Mouse (Mus musculus) CH12.LX (cell line): ENCODE measurements around the gene Arf6. TPM values are rescaled to one million over a fixed set of nuclear protein-coding genes. Genes with fewer than 3 reads are reported as not detected.

ENCODE experiments used
- DNase-seq: peaks from one replicate; pipeline ENCODE4 v3.0.0-alpha.2; 2013; ENCODE audit errors: extremely low read depth
- H3K27ac ChIP-seq: 2 replicates; pipeline ENCODE4 v1.5.1; 2012; ENCODE audit warnings: low read depth, mild to moderate bottlenecking, control low read depth, moderate library complexity; ENCODE audit not compliant: insufficient read depth
- H3K27me3 ChIP-seq: replicated peaks from 2 replicates; pipeline ENCODE3; 2012; ENCODE audit warnings: inconsistent platforms
- H3K36me3 ChIP-seq, 2 experiments: replicated peaks in 1 of 2; 2 replicates each; pipeline versions ENCODE3 to v1.6.1; 2012; ENCODE audit warnings: inconsistent platforms in 1 of 2, low read length in 1 of 2, mild to moderate bottlenecking in 1 of 2, mixed read lengths in 1 of 2, moderate library complexity in 1 of 2; ENCODE audit not compliant: control insufficient read depth in 1 of 2, insufficient read depth in 1 of 2
- H3K4me1 ChIP-seq, 2 experiments: 2 replicates each; pipeline ENCODE4 v1.6.1; 2012; ENCODE audit warnings: inconsistent platforms in 1 of 2, moderate library complexity in 1 of 2; ENCODE audit not compliant: insufficient read depth in 2 of 2, control insufficient read depth in 1 of 2
- H3K4me2 ChIP-seq: 2 replicates; pipeline ENCODE4 v1.6.1; 2012; ENCODE audit warnings: low read depth, mild to moderate bottlenecking, control low read depth; ENCODE audit not compliant: poor library complexity, insufficient read depth, severe bottlenecking
- H3K4me3 ChIP-seq, 3 experiments: fragments of 150-350 bp in 1 of 3; sonication (generic) in 1 of 3; replicated peaks in 1 of 3; 2 replicates each; pipeline versions ENCODE3 to v1.5.1; 2011 to 2012; ENCODE audit warnings: low read depth in 2 of 3, low read length in 2 of 3, mild to moderate bottlenecking in 2 of 3, moderate library complexity in 2 of 3, control low read depth in 1 of 3, improper control_type of control experiment in 1 of 3, inconsistent platforms in 1 of 3, mixed read lengths in 1 of 3; ENCODE audit not compliant: poor library complexity in 1 of 3
- H3K79me2 ChIP-seq: replicated peaks from 2 replicates; pipeline ENCODE4 v1.6.1; 2012; ENCODE audit warnings: mild to moderate bottlenecking, moderate library complexity; ENCODE audit not compliant: control insufficient read depth, poor library complexity, insufficient read depth, severe bottlenecking; ENCODE audit errors: extremely low read depth
- H3K9ac ChIP-seq: 2 replicates; pipeline ENCODE4 v1.6.1; 2012; ENCODE audit warnings: low read depth, mild to moderate bottlenecking, control low read depth, moderate library complexity; ENCODE audit not compliant: insufficient read depth
- H3K9me3 ChIP-seq: replicated peaks from 2 replicates; pipeline ENCODE3; 2012; ENCODE audit warnings: low read length, inconsistent platforms, mixed read lengths
- BHLHE40 ChIP-seq: IDR thresholded peaks from 2 replicates; pipeline ENCODE4 v1.6.1; 2011; ENCODE audit warnings: mild to moderate bottlenecking, low read depth, low read length, improper control_type of control experiment
- CTCF ChIP-seq, 2 experiments: IDR thresholded peaks in 1 of 2; conservative IDR thresholded peaks in 1 of 2; 2 replicates each; pipeline ENCODE4 v1.5.1; 2011 to 2012; ENCODE audit warnings: low read depth in 2 of 2, low read length in 2 of 2, improper control_type of control experiment in 1 of 2, inconsistent platforms in 1 of 2, mild to moderate bottlenecking in 1 of 2, moderate library complexity in 1 of 2
- ELF1 ChIP-seq: IDR thresholded peaks from 2 replicates; pipeline ENCODE4 v1.6.1; 2014; ENCODE audit warnings: low read depth, mild to moderate bottlenecking, inconsistent platforms, low read length, improper control_type of control experiment
- ETS1 ChIP-seq: conservative IDR thresholded peaks from 2 replicates; pipeline ENCODE4 v1.6.1; 2012; ENCODE audit warnings: low read depth, mild to moderate bottlenecking, inconsistent platforms, low read length, improper control_type of control experiment, moderate library complexity
- GABPA ChIP-seq: IDR thresholded peaks from 2 replicates; pipeline ENCODE4 v1.6.1; 2012; ENCODE audit warnings: low read depth, low read length, improper control_type of control experiment, inconsistent platforms; ENCODE audit not compliant: insufficient replicate concordance
- HCFC1 ChIP-seq: IDR thresholded peaks from 2 replicates; pipeline ENCODE4 v1.6.1; 2012; ENCODE audit warnings: low read depth, mild to moderate bottlenecking, inconsistent platforms, low read length, improper control_type of control experiment
- JUN ChIP-seq: IDR thresholded peaks from 2 replicates; pipeline ENCODE4 v1.6.1; 2011; ENCODE audit warnings: low read depth, mild to moderate bottlenecking, low read length, improper control_type of control experiment, moderate library complexity; ENCODE audit not compliant: insufficient read depth
- JUND ChIP-seq: conservative IDR thresholded peaks from 2 replicates; pipeline ENCODE4 v1.6.1; 2011; ENCODE audit warnings: low read depth, low read length, improper control_type of control experiment
- KAT2A ChIP-seq: IDR thresholded peaks from 2 replicates; pipeline ENCODE4 v1.6.1; 2012; ENCODE audit warnings: low read length, improper control_type of control experiment, inconsistent platforms; ENCODE audit not compliant: insufficient replicate concordance
- MAZ ChIP-seq: IDR thresholded peaks from 2 replicates; pipeline ENCODE4 v1.6.1; 2012; ENCODE audit warnings: low read depth, mild to moderate bottlenecking, inconsistent platforms, low read length, improper control_type of control experiment, moderate library complexity
- MEF2A ChIP-seq: IDR thresholded peaks from 2 replicates; pipeline ENCODE4 v1.6.1; 2014; ENCODE audit warnings: low read depth, mild to moderate bottlenecking, inconsistent platforms, low read length, improper control_type of control experiment, borderline replicate concordance
- MXI1 ChIP-seq: IDR thresholded peaks from 2 replicates; pipeline ENCODE4 v1.6.1; 2011; ENCODE audit warnings: mild to moderate bottlenecking, low read depth, low read length, improper control_type of control experiment
- MYC ChIP-seq: IDR thresholded peaks from 2 replicates; pipeline ENCODE4 v1.6.1; 2011; ENCODE audit warnings: low read depth, mild to moderate bottlenecking, improper control_type of control experiment, low read length
- NELFE ChIP-seq: IDR thresholded peaks from 2 replicates; pipeline ENCODE4 v1.6.1; 2011; ENCODE audit warnings: low read depth, low read length, improper control_type of control experiment
- NRF1 ChIP-seq: IDR thresholded peaks from 2 replicates; pipeline ENCODE4 v1.6.1; 2014; ENCODE audit warnings: low read depth, mild to moderate bottlenecking, inconsistent platforms, low read length, improper control_type of control experiment, moderate library complexity
- PAX5 ChIP-seq: IDR thresholded peaks from 2 replicates; pipeline ENCODE4 v1.6.1; 2012; ENCODE audit warnings: low read length, inconsistent platforms, mixed read lengths
- POLR2A ChIP-seq: IDR thresholded peaks from 2 replicates; pipeline ENCODE4 v1.6.1; 2011; ENCODE audit warnings: low read depth, mild to moderate bottlenecking, improper control_type of control experiment, low read length
- POLR2AphosphoS2 ChIP-seq: IDR thresholded peaks from 2 replicates; pipeline ENCODE4 v1.6.1; 2011; ENCODE audit warnings: low read depth, low read length, improper control_type of control experiment
- RAD21 ChIP-seq: IDR thresholded peaks from 2 replicates; pipeline ENCODE4 v1.6.1; 2011; ENCODE audit warnings: low read depth, mild to moderate bottlenecking, low read length, improper control_type of control experiment, moderate library complexity
- RCOR1 ChIP-seq: conservative IDR thresholded peaks from 2 replicates; pipeline ENCODE4 v1.6.1; 2012; ENCODE audit warnings: low read depth, mild to moderate bottlenecking, inconsistent platforms, low read length, improper control_type of control experiment
- SIN3A ChIP-seq: IDR thresholded peaks from 2 replicates; pipeline ENCODE4 v1.6.1; 2012; ENCODE audit warnings: low read length, improper control_type of control experiment, inconsistent platforms
- SMC3 ChIP-seq: IDR thresholded peaks from 2 replicates; pipeline ENCODE4 v1.6.1; 2011; ENCODE audit warnings: low read depth, low read length, improper control_type of control experiment
- TBP ChIP-seq: conservative IDR thresholded peaks from 2 replicates; pipeline ENCODE4 v1.6.1; 2011; ENCODE audit warnings: low read depth, low read length, improper control_type of control experiment
- TCF12 ChIP-seq: IDR thresholded peaks from 2 replicates; pipeline ENCODE4 v1.6.1; 2014; ENCODE audit warnings: low read depth, mild to moderate bottlenecking, inconsistent platforms, low read length, improper control_type of control experiment
- USF2 ChIP-seq: conservative IDR thresholded peaks from 2 replicates; pipeline ENCODE4 v1.6.1; 2011; ENCODE audit warnings: low read depth, low read length, improper control_type of control experiment
- ZMIZ1 ChIP-seq: IDR thresholded peaks from 2 replicates; pipeline ENCODE4 v1.6.1; 2012; ENCODE audit warnings: low read depth, mild to moderate bottlenecking, inconsistent platforms, low read length, improper control_type of control experiment
- dilution Hi-C: fragments of 300-500 bp; cut with MboI; formaldehyde crosslinking; loops from 2 replicates; pipeline ENCODE4 v1.14.3; 2020; ENCODE audit warnings: low sequenced_read_pairs; ENCODE audit not compliant: extremely low pct_unique_long_range_greater_than_20kb, extremely low pct_ligation_motif_present
- in situ Hi-C: fragments of 300-500 bp; cut with MboI; formaldehyde crosslinking; loops from 3 replicates; pipeline ENCODE4 v1.14.3; 2019; ENCODE audit warnings: low sequenced_read_pairs, low pct_ligation_motif_present, low pct_unique_long_range_greater_than_20kb, mixed read lengths
- polyA plus RNA-seq: library from polyadenylated mRNA; unstranded; fragments of >175 nt; gene quantifications from 2 replicates; pipeline ENCODE4 v1.2.1, GENCODE M21; 2012; ENCODE audit warnings: low read depth; ENCODE audit not compliant: insufficient read length
- total RNA-seq, 2 experiments: library from RNA; depleted of rRNA; stranded (reverse); fragments of 300-350 nt in 1 of 2; fragments of >200 nt in 1 of 2; gene quantifications; 2 replicates each; pipeline ENCODE4 v1.2.3; 2012 to 2014

Arf6 gene
- total and polyA plus RNA-seq, 3 experiments = 258 to 375 (median 312) TPM

GRCm38 (mm10) chr12:69356546-69357299 lies 15.2 kb upstream of the Arf6 start, which contains the start of gene Nemf:
Nemf (minus strand) TSS chr12:69357165.
- Histone ChIP-seq H3K4me3 (peak within 1 kb of the TSS; percentile 90 to 99 (median 96)), H3K27ac (peak within 1 kb of the TSS; percentile 78; the same call in 1 of the 2 replicates), H3K4me2 (peak within 1 kb of the TSS; percentile 69), H3K9me3 (no peaks in the 10 kb centered on the region), H3K9ac (peak within 1 kb of the TSS; percentile 97), H3K36me3 (peaks cover 22 to 34% of the 10 kb centered on the region in 2 experiments), H3K4me1 (peaks cover 5 to 13% of the 10 kb centered on the region in 2 experiments), H3K27me3 (no peaks in the 10 kb centered on the region), H3K79me2 (peaks cover 23% of the 10 kb centered on the region)
- in situ Hi-C loops (loop anchor here (10.0 kb wide), 2 partner anchors 218 to 338 kb away; no protein-coding TSS in a partner anchor), dilution Hi-C loops (no loop called here)
- TF ChIP-seq CTCF (conservative IDR thresholded peaks at IDR 0.05 in 1 of 2, IDR thresholded peaks at IDR 0.05 in 1 of 2; ENCODE audit: low read depth in 2 of 2, low read length in 2 of 2) (no peak), MEF2A (peak; percentile 26; the same call in 1 of the 2 replicates), JUN (no peak), POLR2A (peak; percentile 94), POLR2AphosphoS2 (peak; percentile 83; the same call in 1 of the 2 replicates), PAX5 (no peak), ZMIZ1 (peak; percentile 82; the same call in 1 of the 2 replicates), MXI1 (peak; percentile 74), ETS1 (no peak), GABPA (no peak), TBP (peak; percentile 73; the same call in 1 of the 2 replicates), BHLHE40 (0 out of 2 replicates have a peak, but pooled peaks have one; percentile 9), RAD21 (no peak), JUND (peak; percentile 12; the same call in 1 of the 2 replicates), SIN3A (peak; percentile 73), USF2 (no peak), SMC3 (no peak), ELF1 (peak; percentile 64; the same call in 1 of the 2 replicates), KAT2A (peak; percentile 71; the same call in 1 of the 2 replicates), RCOR1 (0 out of 2 replicates have a peak, but pooled peaks have one; percentile 19), TCF12 (peak; percentile 82), NELFE (peak; percentile 80), HCFC1 (peak; percentile 85), MAZ (no peak), NRF1 (peak; percentile 88), MYC (no peak; the same call in 1 of the 2 replicates)
- peak; percentile 86 for DNase-seq
